Mouse (Mus musculus): ENCODE measurements at regions not wholly inside any gene's neighbourhood (a gene's known extent, or its start where the extent isn't known, plus 50 kb on each side); places are given as distances from the start of the nearest gene placed in this dataset.

GRCm38 (mm10) chr1:166817927-166818326 lies 136.3 kb upstream of the Fmo9 start:
- ATAC-seq (ENCODE audit: low FRiP score, low read depth): no peak
- no peak overlapping the region for H3K9ac ChIP-seq
- 90% methylated on average over 4 of the region's 4 CpGs for WGBS

GRCm38 (mm10) chr1:166818682-166819081 lies 137.0 kb upstream of the Fmo9 start:
- H3K27ac ChIP-seq: no peak overlapping the region
- 77% methylated on average over 5 of the region's 5 CpGs for WGBS

More at GRCm38 (mm10) chr1:166817927-166818326, 136.3 kb upstream of the Fmo9 start:
- Histone ChIP-seq H3K27me3 (no peaks in the 10 kb centered on the region), H3K9me3 (no peaks in the 10 kb centered on the region), H3K4me3 (no peak overlapping the region), H3K36me3 (no peaks in the 10 kb centered on the region), H3K4me1 (no peaks in the 10 kb centered on the region), H3K27ac (no peak overlapping the region), H3K4me2 (replicated peaks) (no peak overlapping the region)

GRCm38 (mm10) chr1:166819420-166819819 lies 137.8 kb upstream of the Fmo9 start:
- no peaks in the 10 kb centered on the region for H3K4me1 ChIP-seq
- WGBS: 62% methylated on average over 7 of the region's 7 CpGs
- no peak overlapping the region for H3K9ac ChIP-seq
- no peaks in the 10 kb centered on the region for H3K9me3 ChIP-seq
- H3K36me3 ChIP-seq: no peaks in the 10 kb centered on the region
- H3K27me3 ChIP-seq: no peaks in the 10 kb centered on the region
- no peak overlapping the region for H3K4me2 ChIP-seq (replicated peaks)
- no peak for ATAC-seq (ENCODE audit: low FRiP score, low read depth)
- no peak overlapping the region for H3K27ac ChIP-seq
- H3K4me3 ChIP-seq: no peak overlapping the region

More at GRCm38 (mm10) chr1:166818682-166819081, 137.0 kb upstream of the Fmo9 start:
- H3K4me3 ChIP-seq: no peak overlapping the region
- H3K4me1 ChIP-seq: no peaks in the 10 kb centered on the region
- H3K9ac ChIP-seq: no peak overlapping the region
- H3K4me2 ChIP-seq (replicated peaks): no peak overlapping the region
- no peaks in the 10 kb centered on the region for H3K27me3 ChIP-seq
- no peaks in the 10 kb centered on the region for H3K9me3 ChIP-seq
- H3K36me3 ChIP-seq: no peaks in the 10 kb centered on the region
- no peak for ATAC-seq (ENCODE audit: low FRiP score, low read depth)

GRCm38 (mm10) chr1:166820050-166820449 lies 138.4 kb upstream of the Fmo9 start:
- no peak for ATAC-seq (ENCODE audit: low FRiP score, low read depth)
- Histone ChIP-seq H3K27ac (no peak overlapping the region), H3K4me2 (replicated peaks) (no peak overlapping the region), H3K4me3 (no peak overlapping the region), H3K9me3 (no peaks in the 10 kb centered on the region), H3K4me1 (no peaks in the 10 kb centered on the region), H3K36me3 (no peaks in the 10 kb centered on the region), H3K9ac (no peak overlapping the region), H3K27me3 (no peaks in the 10 kb centered on the region)
- WGBS: 91% methylated on average over 5 of the region's 5 CpGs

- no peak overlapping the region for H3K4me3 ChIP-seq
- WGBS: 40% methylated on average over 3 of the region's 3 CpGs
- H3K4me2 ChIP-seq (replicated peaks): no peak overlapping the region
- H3K9ac ChIP-seq: no peak overlapping the region
- no peaks in the 10 kb centered on the region for H3K27me3 ChIP-seq
- no peaks in the 10 kb centered on the region for H3K36me3 ChIP-seq
- H3K27ac ChIP-seq: no peak overlapping the region
- ATAC-seq (ENCODE audit: low FRiP score, low read depth): no peak
- H3K4me1 ChIP-seq: 0 out of 2 replicates have a peak, but pooled peaks cover 4% of the 10 kb centered on the region
- H3K9me3 ChIP-seq: no peaks in the 10 kb centered on the region
Observed at GRCm38 (mm10) chr1:166821146-166821545, 139.5 kb upstream of the Fmo9 start.

GRCm38 (mm10) chr1:166837299-166837698 lies 155.7 kb upstream of the Fmo9 start:
- no peak for ATAC-seq (ENCODE audit: low FRiP score, low read depth)
- Histone ChIP-seq H3K9ac (no peak overlapping the region), H3K36me3 (no peaks in the 10 kb centered on the region), H3K9me3 (no peaks in the 10 kb centered on the region), H3K4me3 (no peak overlapping the region), H3K27me3 (no peaks in the 10 kb centered on the region), H3K27ac (no peak overlapping the region), H3K4me1 (no peaks in the 10 kb centered on the region), H3K4me2 (replicated peaks) (no peak overlapping the region)
- WGBS: 77% methylated on average over 1 of the region's 1 CpGs

GRCm38 (mm10) chr1:166839833-166840232 lies 158.2 kb upstream of the Fmo9 start:
- H3K9me3 ChIP-seq: no peaks in the 10 kb centered on the region
- no peak overlapping the region for H3K9ac ChIP-seq
- no peak overlapping the region for H3K4me3 ChIP-seq
- 0 out of 2 replicates have a peak, but pooled peaks cover 6% of the 10 kb centered on the region for H3K4me1 ChIP-seq
- 34% methylated on average over 7 of the region's 7 CpGs for WGBS
- no peak overlapping the region for H3K27ac ChIP-seq
- no peak for ATAC-seq (ENCODE audit: low FRiP score, low read depth)
- no peaks in the 10 kb centered on the region for H3K27me3 ChIP-seq
- H3K4me2 ChIP-seq (replicated peaks): no peak overlapping the region
- H3K36me3 ChIP-seq: no peaks in the 10 kb centered on the region

GRCm38 (mm10) chr1:166843397-166843877 lies 157.8 kb upstream of the Fam78b start:
- H3K27ac ChIP-seq: no peak overlapping the region
- no peaks in the 10 kb centered on the region for H3K27me3 ChIP-seq
- H3K9ac ChIP-seq: no peak overlapping the region
- no peaks in the 10 kb centered on the region for H3K36me3 ChIP-seq
- H3K4me3 ChIP-seq: no peak overlapping the region
- no peaks in the 10 kb centered on the region for H3K9me3 ChIP-seq
- 0 out of 2 replicates have a peak, but pooled peaks cover 6% of the 10 kb centered on the region for H3K4me1 ChIP-seq
- WGBS: 2% methylated on average over 11 of the region's 11 CpGs
- ATAC-seq (ENCODE audit: low FRiP score, low read depth): no peak
- H3K4me2 ChIP-seq (replicated peaks): peak overlapping the region; percentile 47

GRCm38 (mm10) chr1:166846566-166846965 lies 154.7 kb upstream of the Fam78b start:
- H3K4me1 ChIP-seq: 0 out of 2 replicates have a peak, but pooled peaks cover 6% of the 10 kb centered on the region
- no peak overlapping the region for H3K27ac ChIP-seq
- ATAC-seq (ENCODE audit: low FRiP score, low read depth): no peak
- no peak overlapping the region for H3K4me3 ChIP-seq
- H3K36me3 ChIP-seq: no peaks in the 10 kb centered on the region
- no peak overlapping the region for H3K9ac ChIP-seq
- no peak overlapping the region for H3K4me2 ChIP-seq (replicated peaks)
- WGBS: 88% methylated on average over 5 of the region's 5 CpGs
- H3K9me3 ChIP-seq: no peaks in the 10 kb centered on the region
- H3K27me3 ChIP-seq: no peaks in the 10 kb centered on the region

GRCm38 (mm10) chr1:166847233-166847632 lies 154.0 kb upstream of the Fam78b start:
- H3K4me3 ChIP-seq: no peak overlapping the region
- H3K4me2 ChIP-seq (replicated peaks): no peak overlapping the region
- 89% methylated on average over 6 of the region's 6 CpGs for WGBS
- 0 out of 2 replicates have a peak, but pooled peaks cover 6% of the 10 kb centered on the region for H3K4me1 ChIP-seq
- no peaks in the 10 kb centered on the region for H3K36me3 ChIP-seq
- ATAC-seq (ENCODE audit: low FRiP score, low read depth): no peak
- no peaks in the 10 kb centered on the region for H3K9me3 ChIP-seq
- no peak overlapping the region for H3K27ac ChIP-seq
- no peak overlapping the region for H3K9ac ChIP-seq
- no peaks in the 10 kb centered on the region for H3K27me3 ChIP-seq

- H3K36me3 ChIP-seq: no peaks in the 10 kb centered on the region
- H3K9ac ChIP-seq: no peak overlapping the region
- WGBS: 66% methylated on average over 4 of the region's 4 CpGs
- no peak overlapping the region for H3K4me2 ChIP-seq (replicated peaks)
- no peaks in the 10 kb centered on the region for H3K27me3 ChIP-seq
- ATAC-seq (ENCODE audit: low FRiP score, low read depth): no peak
- H3K4me1 ChIP-seq: 0 out of 2 replicates have a peak, but pooled peaks cover 3% of the 10 kb centered on the region
- no peaks in the 10 kb centered on the region for H3K9me3 ChIP-seq
- no peak overlapping the region for H3K27ac ChIP-seq
- no peak overlapping the region for H3K4me3 ChIP-seq
Observed at GRCm38 (mm10) chr1:166848015-166848535, 153.1 kb upstream of the Fam78b start.

- 66% methylated on average over 4 of the region's 4 CpGs for WGBS
- H3K36me3 ChIP-seq: no peaks in the 10 kb centered on the region
- H3K9ac ChIP-seq: no peak overlapping the region
- no peaks in the 10 kb centered on the region for H3K9me3 ChIP-seq
- no peak overlapping the region for H3K4me3 ChIP-seq
- H3K27ac ChIP-seq: no peak overlapping the region
- H3K4me2 ChIP-seq (replicated peaks): no peak overlapping the region
- ATAC-seq (ENCODE audit: low FRiP score, low read depth): no peak
- H3K4me1 ChIP-seq: no peaks in the 10 kb centered on the region
- H3K27me3 ChIP-seq: no peaks in the 10 kb centered on the region
Observed at GRCm38 (mm10) chr1:166855988-166856387, 145.2 kb upstream of the Fam78b start.

GRCm38 (mm10) chr1:166866256-166866655 lies 135.0 kb upstream of the Fam78b start:
- no peaks in the 10 kb centered on the region for H3K4me1 ChIP-seq
- H3K27me3 ChIP-seq: no peaks in the 10 kb centered on the region
- 82% methylated on average over 7 of the region's 7 CpGs for WGBS

More at GRCm38 (mm10) chr1:166866256-166866655, 135.0 kb upstream of the Fam78b start:
- Histone ChIP-seq H3K27ac (no peak overlapping the region), H3K36me3 (no peaks in the 10 kb centered on the region), H3K4me2 (replicated peaks) (no peak overlapping the region), H3K4me3 (no peak overlapping the region), H3K9me3 (no peaks in the 10 kb centered on the region), H3K9ac (no peak overlapping the region)
- ATAC-seq (ENCODE audit: low FRiP score, low read depth): no peak

Data from limb, embryonic 13.5 days (tissue).